Mouse (Mus musculus) cerebellum, adult 2 months (tissue): ENCODE results near the gene Ccdc162. TPM values are rescaled to one million over a fixed set of nuclear protein-coding genes. Genes with fewer than 3 reads are reported as not detected.

Source experiments
- DNase-seq, 2 experiments: peaks; one replicate each; pipeline ENCODE4 v3.0.0; 2021
- H3K27ac ChIP-seq: fragments of 200-500 bp; 2 replicates; pipeline ENCODE4 v1.5.1; 2012; ENCODE audit warnings: low read length, control low read depth, inconsistent platforms; ENCODE audit not compliant: insufficient read depth
- H3K27me3 ChIP-seq: fragments of 200-500 bp; 2 replicates; pipeline ENCODE4 v1.6.1; 2012; ENCODE audit warnings: inconsistent platforms, mild to moderate bottlenecking, low read length, moderate library complexity; ENCODE audit not compliant: control insufficient read depth, insufficient read depth
- H3K4me1 ChIP-seq: fragments of 200-500 bp; 2 replicates; pipeline ENCODE4 v1.6.1; 2011; ENCODE audit warnings: low read length; ENCODE audit not compliant: control insufficient read depth, insufficient read depth
- H3K4me3 ChIP-seq: fragments of 200-500 bp; replicated peaks from 2 replicates; pipeline ENCODE3; 2011; ENCODE audit warnings: mild to moderate bottlenecking, low read depth, low read length, control low read depth; ENCODE audit not compliant: insufficient read depth
- CTCF ChIP-seq: fragments of 200-500 bp; IDR thresholded peaks from 2 replicates; pipeline ENCODE4 v1.5.1; 2011; ENCODE audit warnings: low read depth, mild to moderate bottlenecking, control low read depth, low read length, moderate library complexity, borderline replicate concordance; ENCODE audit not compliant: insufficient read depth
- POLR2A ChIP-seq: fragments of 200-500 bp; IDR thresholded peaks from 2 replicates; pipeline ENCODE4 v1.6.1; 2011; ENCODE audit warnings: low read length, control low read depth, borderline replicate concordance; ENCODE audit not compliant: insufficient read depth
- WGBS: fragments of 180-500 bp; shearing (Covaris S2); methylation state at CpG from one replicate; pipeline ENCODE4 v1.1.7; 2018; 5-methylcytosine and 5-hydroxymethylcytosine counted together
- polyA plus RNA-seq: library from polyadenylated mRNA; depleted of rRNA; stranded (reverse); fragments of >200 nt; gene quantifications from 2 replicates; pipeline ENCODE4 v1.2.3, GENCODE M21; 2012

Gene Ccdc162
- polyA plus RNA-seq, 1 experiment = 1.4 TPM

- WGBS = 32% methylated on average over 5 of the region's 5 CpGs
- H3K4me3 ChIP-seq = no peak overlapping the region
- H3K27me3 ChIP-seq = no peaks in the 10 kb centered on the region
- no peak for DNase-seq
- no peaks in the 10 kb centered on the region for H3K4me1 ChIP-seq
- TF ChIP-seq CTCF (no peak), POLR2A (no peak)
- no peak overlapping the region for H3K27ac ChIP-seq
Measured at GRCm38 (mm10) chr10:41582901-41583361, 133.5 kb downstream of the Ccdc162 start.

- H3K27me3 ChIP-seq = no peaks in the 10 kb centered on the region
- H3K4me3 ChIP-seq = no peak overlapping the region
- no peak for DNase-seq
- H3K4me1 ChIP-seq = no peaks in the 10 kb centered on the region
- 80% methylated on average over 4 of the region's 4 CpGs for WGBS
- no peak overlapping the region for H3K27ac ChIP-seq
- no peak for TF ChIP-seq POLR2A
- no peak for TF ChIP-seq CTCF
Measured at GRCm38 (mm10) chr10:41580441-41580840, 136.0 kb downstream of the Ccdc162 start.

GRCm38 (mm10) chr10:41578541-41578940 lies 137.9 kb downstream of the Ccdc162 start:
- 67% methylated on average over 1 of the region's 1 CpGs for WGBS
- H3K27ac ChIP-seq = no peak overlapping the region
- DNase-seq = no peak
- no peak for TF ChIP-seq POLR2A
- no peak for TF ChIP-seq CTCF
- no peak overlapping the region for H3K4me3 ChIP-seq
- H3K4me1 ChIP-seq = no peaks in the 10 kb centered on the region
- no peaks in the 10 kb centered on the region for H3K27me3 ChIP-seq

GRCm38 (mm10) chr10:41576328-41576833 lies 140.1 kb downstream of the Ccdc162 start:
- Histone ChIP-seq H3K27ac (no peak overlapping the region), H3K27me3 (no peaks in the 10 kb centered on the region), H3K4me1 (no peaks in the 10 kb centered on the region), H3K4me3 (no peak overlapping the region)
- TF ChIP-seq CTCF = no peak
- no peak for TF ChIP-seq POLR2A
- WGBS = 86% methylated on average over 7 of the region's 7 CpGs
- DNase-seq = no peak

GRCm38 (mm10) chr10:41575451-41576327 lies 140.7 kb downstream of the Ccdc162 start:
- TF ChIP-seq CTCF = no peak
- TF ChIP-seq POLR2A = no peak
- H3K4me1 ChIP-seq = no peaks in the 10 kb centered on the region
- DNase-seq = no peak
- H3K27me3 ChIP-seq = no peaks in the 10 kb centered on the region
- H3K27ac ChIP-seq = no peak overlapping the region
- no peak overlapping the region for H3K4me3 ChIP-seq
- WGBS = 37% methylated on average over 8 of the region's 8 CpGs

- TF ChIP-seq CTCF = no peak
- TF ChIP-seq POLR2A = no peak
- no peaks in the 10 kb centered on the region for H3K4me1 ChIP-seq
- WGBS = 49% methylated on average over 6 of the region's 6 CpGs
- H3K27me3 ChIP-seq = no peaks in the 10 kb centered on the region
- no peak overlapping the region for H3K4me3 ChIP-seq
- no peak for DNase-seq
- no peak overlapping the region for H3K27ac ChIP-seq
Measured at GRCm38 (mm10) chr10:41573190-41573589, 143.2 kb downstream of the Ccdc162 start.

GRCm38 (mm10) chr10:41572274-41572673 lies 144.2 kb downstream of the Ccdc162 start:
- TF ChIP-seq CTCF (no peak), POLR2A (no peak)
- no peak for DNase-seq
- Histone ChIP-seq H3K27me3 (no peaks in the 10 kb centered on the region), H3K4me3 (no peak overlapping the region), H3K27ac (no peak overlapping the region), H3K4me1 (no peaks in the 10 kb centered on the region)
- WGBS = 57% methylated on average over 4 of the region's 4 CpGs

- H3K27me3 ChIP-seq = no peaks in the 10 kb centered on the region
- TF ChIP-seq POLR2A = no peak
- no peak for TF ChIP-seq CTCF
- no peak for DNase-seq
- no peak overlapping the region for H3K27ac ChIP-seq
- H3K4me1 ChIP-seq = peaks cover 4% of the 10 kb centered on the region; the same call in 1 of the 2 replicates
- no peak overlapping the region for H3K4me3 ChIP-seq
- WGBS = 94% methylated on average over 4 of the region's 4 CpGs
Measured at GRCm38 (mm10) chr10:41571065-41571464, 145.4 kb downstream of the Ccdc162 start.
